Mouse (Mus musculus) brain, embryonic 14.5 days (tissue): Measurements from ENCODE around the gene Abhd16a. TPM values are rescaled to one million over a fixed set of nuclear protein-coding genes. Genes with fewer than 3 reads are reported as not detected.
A peak's percentile ranks its signal among the peaks of the same experiment; 100 is the strongest.
"Not testable (repeated sequence)": the region's sequence is repeated elsewhere in the genome, so short reads cannot be mapped to it uniquely, and the experiment has no call there.

ENCODE experiments used
- DNase-seq: peaks from one replicate; pipeline ENCODE4 v3.0.0-alpha.2; 2011; ENCODE audit warnings: low read depth
- CTCF ChIP-seq: fragments of 200-500 bp; IDR thresholded peaks from 2 replicates; pipeline ENCODE4 v1.5.1; 2012; ENCODE audit warnings: inconsistent platforms, mild to moderate bottlenecking, moderate library complexity, borderline replicate concordance; ENCODE audit not compliant: insufficient read depth, insufficient read length; ENCODE audit errors: extremely low read depth
- POLR2A ChIP-seq: fragments of 200-500 bp; IDR thresholded peaks from 2 replicates; pipeline ENCODE4 v1.6.1; 2012; ENCODE audit warnings: mild to moderate bottlenecking, inconsistent platforms, borderline replicate concordance; ENCODE audit not compliant: poor library complexity, insufficient read depth, insufficient read length, severe bottlenecking; ENCODE audit errors: extremely low read depth
- polyA plus RNA-seq: library from polyadenylated mRNA; depleted of rRNA; stranded (reverse); fragments of >200 nt; gene quantifications from 2 replicates; pipeline ENCODE4 v1.2.3, GENCODE M21; 2012

Abhd16a gene
- polyA plus RNA-seq, 1 experiment: 91.0 TPM

GRCm38 (mm10) chr17:35115046-35116019, 26.3 kb downstream of the Abhd16a start, which contains the start of gene Ly6g5b:
Ly6g5b (minus strand) TSS chr17:35115428.
- DNase-seq: no peak

GRCm38 (mm10) chr17:35120745-35121142, 31.7 kb downstream of the Abhd16a start:
- DNase-seq: no peak
- TF ChIP-seq POLR2A: no peak
- no peak for TF ChIP-seq CTCF

More at GRCm38 (mm10) chr17:35115046-35116019, 26.3 kb downstream of the Abhd16a start, which contains the start of gene Ly6g5b:
- TF ChIP-seq POLR2A: no peak
- peak; percentile 40; the same call in 1 of the 2 replicates for TF ChIP-seq CTCF

GRCm38 (mm10) chr17:35121143-35121799, 32.2 kb downstream of the Abhd16a start, which contains the start of gene Gpank1:
Gpank1 (plus strand) TSS chr17:35121455.
- peak; percentile 100 for DNase-seq
- TF ChIP-seq POLR2A: peak; percentile 53; the same call in 1 of the 2 replicates
- no peak for TF ChIP-seq CTCF

- peak; percentile 92 for DNase-seq
- TF ChIP-seq CTCF (peak; percentile 36; the same call in 1 of the 2 replicates), POLR2A (no peak)
Observed at GRCm38 (mm10) chr17:35121871-35122303, 32.8 kb downstream of the Abhd16a start, which contains the start of gene Csnk2b. Csnk2b (minus strand) TSS chr17:35122053.

GRCm38 (mm10) chr17:35123287-35123686, 34.2 kb downstream of the Abhd16a start:
- DNase-seq: not testable (repeated sequence)

GRCm38 (mm10) chr17:35124261-35124896, 35.3 kb downstream of the Abhd16a start:
- not testable (repeated sequence) for DNase-seq

GRCm38 (mm10) chr17:35125081-35125480, 36.0 kb downstream of the Abhd16a start:
- DNase-seq: no peak
- TF ChIP-seq CTCF: no peak

- TF ChIP-seq CTCF: no peak
- no peak for TF ChIP-seq POLR2A
Observed at GRCm38 (mm10) chr17:35125578-35125977, 36.5 kb downstream of the Abhd16a start.

GRCm38 (mm10) chr17:35126206-35126611, 37.1 kb downstream of the Abhd16a start, which contains the start of gene D17H6S53E:
D17H6S53E (plus strand) TSS chr17:35126373.
- TF ChIP-seq CTCF (no peak), POLR2A (peak; percentile 62)
- DNase-seq: peak; percentile 81

More at GRCm38 (mm10) chr17:35125578-35125977, 36.5 kb downstream of the Abhd16a start:
- no peak for DNase-seq

GRCm38 (mm10) chr17:35127017-35127416, 38.0 kb downstream of the Abhd16a start:
- TF ChIP-seq CTCF (no peak), POLR2A (no peak)
- no peak for DNase-seq

- TF ChIP-seq POLR2A (no peak), CTCF (no peak)
- no peak for DNase-seq
Observed at GRCm38 (mm10) chr17:35128996-35129395, 39.9 kb downstream of the Abhd16a start.
